Comparison of ENCODE assay signal across 8 mouse cellular contexts in genomic region chr9:41157872-41158567, GRCm38 (mm10). TPM values are rescaled to one million over a fixed set of nuclear protein-coding genes. Genes with fewer than 3 reads are reported as not detected.
DNase-seq lines count a peak whose midpoint lies in the region; ATAC-seq and TF ChIP-seq lines count a peak whose summit lies in the region.

No protein-coding gene starts in this region.

- H3K36me3 ChIP-seq in lung, embryonic 16.5 days (ENCODE audit: control insufficient read depth, insufficient read depth, low read length), result no peaks in the 10 kb centered on the region
- H3K36me3 ChIP-seq in forebrain, embryonic 12.5 days (replicated peaks), result no peaks in the 10 kb centered on the region
- no peaks in the 10 kb centered on the region for H3K36me3 ChIP-seq in limb, embryonic 11.5 days (ENCODE audit: control insufficient read depth, insufficient read depth, low read length)
- no peaks in the 10 kb centered on the region for H3K36me3 ChIP-seq in small intestine, adult 2 months (ENCODE audit: control insufficient read depth, insufficient read depth, low read length)

- ATAC-seq in lung, embryonic 16.5 days (ENCODE audit: low read depth), result 0 out of 2 replicates have a peak, but pooled peaks have one; percentile 5
- no peak for ATAC-seq in forebrain, embryonic 12.5 days (ENCODE audit: low FRiP score)
- ATAC-seq in limb, embryonic 11.5 days (ENCODE audit: insufficient number of reproducible peaks, low FRiP score, low TSS enrichment, low read depth), result no peak; the same call in 1 of the 2 replicates

- H3K27ac ChIP-seq in lung, embryonic 16.5 days (ENCODE audit: low read length), result no peak overlapping the region
- peak overlapping the region; percentile 70; the same call in 1 of the 2 replicates for H3K27ac ChIP-seq in forebrain, embryonic 12.5 days
- no peak overlapping the region for H3K27ac ChIP-seq in limb, embryonic 11.5 days (replicated peaks; ENCODE audit: low read depth, low read length)
- H3K27ac ChIP-seq in small intestine, adult 2 months (ENCODE audit: insufficient read depth, low read depth, low read length), result no peak overlapping the region

- no peaks in the 10 kb centered on the region for H3K9me3 ChIP-seq in lung, embryonic 16.5 days (ENCODE audit: control insufficient read depth, low read length)
- H3K9me3 ChIP-seq in forebrain, embryonic 12.5 days, result no peaks in the 10 kb centered on the region
- H3K9me3 ChIP-seq in limb, embryonic 11.5 days (ENCODE audit: control insufficient read depth, low read length), result no peaks in the 10 kb centered on the region

- H3K4me3 ChIP-seq in lung, embryonic 16.5 days (ENCODE audit: low read length), result peak overlapping the region; percentile 82
- H3K4me3 ChIP-seq in forebrain, embryonic 12.5 days (replicated peaks), result peak overlapping the region; percentile 86
- H3K4me3 ChIP-seq in limb, embryonic 11.5 days (ENCODE audit: low read depth, low read length), result peak overlapping the region; percentile 66
- peak overlapping the region; percentile 95 for H3K4me3 ChIP-seq in small intestine, adult 2 months (ENCODE audit: low read depth, low read length)

- peaks cover 5% of the 10 kb centered on the region; the same call in 1 of the 2 replicates for H3K27me3 ChIP-seq in lung, embryonic 16.5 days (ENCODE audit: control insufficient read depth, insufficient read depth, low read depth, low read length)
- H3K27me3 ChIP-seq in forebrain, embryonic 12.5 days, result peaks cover 38% of the 10 kb centered on the region
- 0 out of 2 replicates have a peak, but pooled peaks cover 2% of the 10 kb centered on the region for H3K27me3 ChIP-seq in limb, embryonic 11.5 days (ENCODE audit: control insufficient read depth, insufficient read depth, low read length)
- H3K27me3 ChIP-seq in small intestine, adult 2 months (ENCODE audit: control insufficient read depth, insufficient read depth, low read length), result no peaks in the 10 kb centered on the region

- TF ChIP-seq CTCF in small intestine, adult 2 months (IDR thresholded peaks at IDR 0.05; ENCODE audit: extremely low read depth, insufficient read length, insufficient replicate concordance, low read depth, low read length), result no peak

- 24% methylated on average over 15 of the region's 15 CpGs for WGBS in lung, embryonic 16.5 days
- WGBS in forebrain, embryonic 12.5 days, result 16% methylated on average over 15 of the region's 15 CpGs
- WGBS in limb, embryonic 11.5 days, result 21% methylated on average over 15 of the region's 15 CpGs
- WGBS in small intestine, adult 2 months, result 29% methylated on average over 15 of the region's 15 CpGs

- H3K9ac ChIP-seq in lung, embryonic 16.5 days (ENCODE audit: low read length), result peak overlapping the region; percentile 77
- H3K9ac ChIP-seq in forebrain, embryonic 12.5 days, result peak overlapping the region; percentile 71
- H3K9ac ChIP-seq in limb, embryonic 11.5 days (ENCODE audit: low read length), result no peak overlapping the region

- DNase-seq in lung, postnatal 10 days, result no peak
- DNase-seq in limb, embryonic 11.5 days (ENCODE audit: low spot score), result no peak
- no peak for DNase-seq in cerebellum, postnatal 10 days
- DNase-seq in frontal cortex, adult 2 months (ENCODE audit: extremely low spot score in 1 of 2, low spot score in 1 of 2), result no peak
- no peak for DNase-seq in urinary bladder, postnatal 14 days (ENCODE audit: low spot score)

- H3K4me1 ChIP-seq in lung, embryonic 16.5 days (replicated peaks; ENCODE audit: control insufficient read depth, insufficient read depth, low read length), result peaks cover 13% of the 10 kb centered on the region; the same call in 1 of the 2 replicates
- peaks cover 29% of the 10 kb centered on the region for H3K4me1 ChIP-seq in forebrain, embryonic 12.5 days
- peaks cover 9% of the 10 kb centered on the region; the same call in 1 of the 2 replicates for H3K4me1 ChIP-seq in limb, embryonic 11.5 days (ENCODE audit: control insufficient read depth, insufficient read depth, low read length)
- H3K4me1 ChIP-seq in small intestine, adult 2 months (ENCODE audit: control insufficient read depth, insufficient read depth, insufficient read length, low read length), result peaks cover 8% of the 10 kb centered on the region; the same call in 1 of the 2 replicates

- no peak for TF ChIP-seq POLR2A in small intestine, adult 2 months (IDR thresholded peaks at IDR 0.05; ENCODE audit: low read depth, low read length)

- peak overlapping the region; percentile 92 for H3K4me2 ChIP-seq in lung, embryonic 16.5 days (ENCODE audit: low read depth, low read length)
- H3K4me2 ChIP-seq in forebrain, embryonic 12.5 days, result peak overlapping the region; percentile 87
- H3K4me2 ChIP-seq in limb, embryonic 11.5 days (ENCODE audit: low read depth, severe bottlenecking), result peak overlapping the region; percentile 70

RNA-seq across cellular contexts. Expression of gene Ubash3b, which starts 3.5 kb away (rescaled TPM):
- polyA plus RNA-seq in lung, embryonic 16.5 days (2015; fragmentation: Nextera tagmentation; extraction: Ambion mirVana), result 4.9 and 5.2 TPM in 2 replicates
- polyA plus RNA-seq in forebrain, embryonic 12.5 days (2016; fragmentation: Nextera tagmentation; extraction: Ambion mirVana), result 8.1 and 9.9 TPM in 2 replicates
- polyA plus RNA-seq in limb, embryonic 11.5 days (2014; fragmentation: Nextera tagmentation; extraction: Ambion mirVana), result 6.6 and 8.2 TPM in 2 replicates
- polyA plus RNA-seq in small intestine, adult 2 months (2012; rRNA removed), result 1.3 and 1.6 TPM in 2 replicates
- 18.6 and 19.1 TPM in 2 replicates for polyA plus RNA-seq in frontal cortex, adult 2 months (2012; rRNA removed)
